Comparison of ENCODE assay signal across 30 mouse cellular contexts in genomic region chr4:133908051-133908450, GRCm38 (mm10). TPM values are rescaled to one million over a fixed set of nuclear protein-coding genes. Genes with fewer than 3 reads are reported as not detected.
DNase-seq lines count a peak whose midpoint lies in the region; ATAC-seq and TF ChIP-seq lines count a peak whose summit lies in the region.
"Had no signal": no experiment of that assay in that cellular context is flagged by ENCODE, and none has a peak within 500 bp of the region (broad histone marks: within the 10 kb centered on the region; RNA-seq: fewer than 3 reads in every experiment).

No protein-coding gene starts in this region.

- no peak for DNase-seq in gastrocnemius, adult 2 months
- no peak for DNase-seq in gastrocnemius, postnatal 36 days
- no peak for DNase-seq in spleen, adult 2 months (ENCODE audit: low read depth in 1 of 2, low spot score in 2 of 2)
- DNase-seq in spleen, postnatal 4 days (ENCODE audit: low spot score in 2 of 2), result no peak
- DNase-seq in lung, postnatal 36 days, result peak; percentile 75
- no peak for DNase-seq in gastrocnemius, postnatal 10 days
- no peak for DNase-seq in forebrain, embryonic 10.5 days (ENCODE audit: extremely low spot score, low spot score)
- DNase-seq: adrenal gland, adult 8-10 months; cerebellum, adult 11 months; cerebellum, adult 9-10 months; cerebellum, postnatal 36 days; kidney, adult 9 months; kidney, postnatal 10 days; layer of hippocampus, adult 9-11 months; right cerebral cortex, adult 18-20 months; spleen, adult 18-20 months; thymus, postnatal 14 days had no signal

- no peaks in the 10 kb centered on the region for H3K9me3 ChIP-seq in lung, embryonic 16.5 days (ENCODE audit: control insufficient read depth, low read length)
- no peaks in the 10 kb centered on the region for H3K9me3 ChIP-seq in forebrain, embryonic 10.5 days
- H3K9me3 ChIP-seq: G1E; heart, embryonic 15.5 days; hindbrain, embryonic 12.5 days; limb, embryonic 12.5 days; megakaryocyte, embryonic 14.5 days; midbrain, embryonic 12.5 days; neural tube, embryonic 12.5 days had no signal

- no peak overlapping the region for H3K4me3 ChIP-seq in gastrocnemius, adult 2 months
- no peak overlapping the region for H3K4me3 ChIP-seq in spleen, adult 2 months (ENCODE audit: extremely low read depth, insufficient read depth, insufficient read length)
- no peak overlapping the region for H3K4me3 ChIP-seq in lung, embryonic 16.5 days (ENCODE audit: low read length)
- H3K4me3 ChIP-seq in forebrain, embryonic 10.5 days, result no peak overlapping the region
- H3K4me3 ChIP-seq: heart, embryonic 15.5 days; hindbrain, embryonic 12.5 days; limb, embryonic 12.5 days; megakaryocyte, embryonic 14.5 days; midbrain, embryonic 12.5 days; myocyte; neural tube, embryonic 12.5 days had no signal

- H3K36me3 ChIP-seq in spleen, adult 2 months (ENCODE audit: control insufficient read depth, insufficient read depth, low read length), result no peaks in the 10 kb centered on the region
- no peaks in the 10 kb centered on the region for H3K36me3 ChIP-seq in lung, embryonic 16.5 days (ENCODE audit: control insufficient read depth, insufficient read depth, low read length)
- no peaks in the 10 kb centered on the region for H3K36me3 ChIP-seq in forebrain, embryonic 10.5 days (replicated peaks)
- H3K36me3 ChIP-seq: G1E; heart, embryonic 15.5 days; hindbrain, embryonic 12.5 days; limb, embryonic 12.5 days; midbrain, embryonic 12.5 days; neural tube, embryonic 12.5 days had no signal

- no peaks in the 10 kb centered on the region for H3K27me3 ChIP-seq in spleen, adult 2 months (ENCODE audit: control insufficient read depth, insufficient read depth, low read length)
- no peaks in the 10 kb centered on the region for H3K27me3 ChIP-seq in lung, embryonic 16.5 days (ENCODE audit: control insufficient read depth, insufficient read depth, low read depth, low read length)
- H3K27me3 ChIP-seq in forebrain, embryonic 10.5 days (ENCODE audit: poor library complexity, severe bottlenecking), result no peaks in the 10 kb centered on the region
- H3K27me3 ChIP-seq: heart, embryonic 15.5 days; hindbrain, embryonic 12.5 days; limb, embryonic 12.5 days; megakaryocyte, embryonic 14.5 days; midbrain, embryonic 12.5 days; neural tube, embryonic 12.5 days had no signal

- no peak for TF ChIP-seq CTCF in gastrocnemius, adult 2 months (IDR thresholded peaks at IDR 0.05)
- no peak for TF ChIP-seq CTCF in spleen, adult 2 months (IDR thresholded peaks at IDR 0.05; ENCODE audit: extremely low read depth, insufficient read depth, insufficient read length, insufficient replicate concordance)

- 0 out of 2 replicates have a peak overlapping the region, but pooled peaks have one; percentile 23 for H3K9ac ChIP-seq in lung, embryonic 16.5 days (ENCODE audit: low read length)
- H3K9ac ChIP-seq: heart, embryonic 15.5 days; hindbrain, embryonic 12.5 days; limb, embryonic 12.5 days; liver, embryonic 14.5 days; midbrain, embryonic 12.5 days; neural tube, embryonic 12.5 days had no signal

- no peak overlapping the region for H3K4me2 ChIP-seq in lung, embryonic 16.5 days (ENCODE audit: low read depth, low read length)
- H3K4me2 ChIP-seq: heart, embryonic 15.5 days; hindbrain, embryonic 12.5 days; limb, embryonic 12.5 days; midbrain, embryonic 12.5 days; neural tube, embryonic 12.5 days had no signal

- no peak for ATAC-seq in lung, embryonic 16.5 days (ENCODE audit: low read depth)
- ATAC-seq: forebrain, embryonic 14.5 days; hindbrain, postnatal 0 days; intestine, embryonic 16.5 days had no signal

- 65% methylated on average over 6 of the region's 6 CpGs for WGBS in spleen, adult 2 months
- 82% methylated on average over 6 of the region's 6 CpGs for whole genome bisulfite sequencing in lung, embryonic 16.5 days
- WGBS in forebrain, embryonic 10.5 days, result 94% methylated on average over 6 of the region's 6 CpGs

- intact Hi-C loops in gastrocnemius, adult 2 months (cut with DNase I), result no loop called here
- intact Hi-C loops in gastrocnemius, postnatal 36 days (cut with DNase I), result no loop called here

- H3K4me1 ChIP-seq in spleen, adult 2 months (ENCODE audit: control insufficient read depth, insufficient read depth, insufficient read length), result peaks cover 20% of the 10 kb centered on the region; the same call in 1 of the 2 replicates
- H3K4me1 ChIP-seq in lung, embryonic 16.5 days (replicated peaks; ENCODE audit: control insufficient read depth, insufficient read depth, low read length), result peaks cover 7% of the 10 kb centered on the region
- peaks cover 22% of the 10 kb centered on the region for H3K4me1 ChIP-seq in forebrain, embryonic 10.5 days

- H3K27ac ChIP-seq in gastrocnemius, adult 2 months, result peak overlapping the region; percentile 28; the same call in 1 of the 2 replicates
- H3K27ac ChIP-seq in spleen, adult 2 months (ENCODE audit: insufficient read depth, low read length), result peak overlapping the region; percentile 43; the same call in 1 of the 2 replicates
- peak overlapping the region; percentile 69 for H3K27ac ChIP-seq in lung, embryonic 16.5 days (ENCODE audit: low read length)
- H3K27ac ChIP-seq in forebrain, embryonic 10.5 days, result no peak overlapping the region
- H3K27ac ChIP-seq: heart, embryonic 15.5 days; hindbrain, embryonic 12.5 days; hindbrain, postnatal 0 days; limb, embryonic 12.5 days; liver, embryonic 14.5 days; midbrain, embryonic 12.5 days; neural tube, embryonic 12.5 days had no signal

- no peak for TF ChIP-seq POLR2A in spleen, adult 2 months (IDR thresholded peaks at IDR 0.05; ENCODE audit: low read depth, low read length)

RNA-seq across cellular contexts. Expression of gene Rps6ka1, which starts 20.5 kb away (rescaled TPM):
- total RNA-seq in gastrocnemius, adult 2 months (2021), result 1 to 10 TPM; 3.5 to 4.8 TPM
- 1 to 10 TPM; 4.9 to 6.1 TPM for total RNA-seq in gastrocnemius, postnatal 36 days (2021)
- 76.6 and 98.9 TPM in 2 replicates for polyA plus RNA-seq in spleen, adult 2 months (2012; rRNA removed)
- polyA plus RNA-seq in lung, embryonic 16.5 days (2015; fragmentation: Nextera tagmentation; extraction: Ambion mirVana), result 46.1 and 46.2 TPM in 2 replicates
- total RNA-seq in gastrocnemius, postnatal 10 days (2021), result 1 to 10 TPM; 7.2 to 8.1 TPM
- polyA plus RNA-seq in forebrain, embryonic 10.5 days (2016; fragmentation: Nextera tagmentation; extraction: Ambion mirVana), result 42.7 and 44.1 TPM in 2 replicates
